Mouse (Mus musculus) right cerebral cortex, postnatal 36 days (tissue): ENCODE measurements around the gene Gemin5.
"Not testable (repeated sequence)": the region's sequence is repeated elsewhere in the genome, so short reads cannot be mapped to it uniquely, and the experiment has no call there.

Source experiments
- DNase-seq, 2 experiments: peaks; one replicate each; pipeline ENCODE4 v3.0.0; 2022; ENCODE audit warnings: low spot score in 2 of 2, mixed read lengths in 1 of 2

Gene Gemin5

GRCm38 (mm10) chr11:58168167-58168915 is at the start of gene Gemin5:
Gene Gemin5 (minus strand): TSS chr11:58168539.
- peak; percentile 65 to 81 for DNase-seq

- no peak for DNase-seq
Observed at GRCm38 (mm10) chr11:58216823-58217222, 48.5 kb upstream of the Gemin5 start.

- no peak for DNase-seq
Observed at GRCm38 (mm10) chr11:58215814-58216213, 47.5 kb upstream of the Gemin5 start.

- not testable (repeated sequence) for DNase-seq
Observed at GRCm38 (mm10) chr11:58215049-58215430, 46.7 kb upstream of the Gemin5 start.

GRCm38 (mm10) chr11:58214391-58215048 is 46.2 kb upstream of the Gemin5 start:
- peak in 1 of 2 experiments; percentile 25 for DNase-seq

DNA sequence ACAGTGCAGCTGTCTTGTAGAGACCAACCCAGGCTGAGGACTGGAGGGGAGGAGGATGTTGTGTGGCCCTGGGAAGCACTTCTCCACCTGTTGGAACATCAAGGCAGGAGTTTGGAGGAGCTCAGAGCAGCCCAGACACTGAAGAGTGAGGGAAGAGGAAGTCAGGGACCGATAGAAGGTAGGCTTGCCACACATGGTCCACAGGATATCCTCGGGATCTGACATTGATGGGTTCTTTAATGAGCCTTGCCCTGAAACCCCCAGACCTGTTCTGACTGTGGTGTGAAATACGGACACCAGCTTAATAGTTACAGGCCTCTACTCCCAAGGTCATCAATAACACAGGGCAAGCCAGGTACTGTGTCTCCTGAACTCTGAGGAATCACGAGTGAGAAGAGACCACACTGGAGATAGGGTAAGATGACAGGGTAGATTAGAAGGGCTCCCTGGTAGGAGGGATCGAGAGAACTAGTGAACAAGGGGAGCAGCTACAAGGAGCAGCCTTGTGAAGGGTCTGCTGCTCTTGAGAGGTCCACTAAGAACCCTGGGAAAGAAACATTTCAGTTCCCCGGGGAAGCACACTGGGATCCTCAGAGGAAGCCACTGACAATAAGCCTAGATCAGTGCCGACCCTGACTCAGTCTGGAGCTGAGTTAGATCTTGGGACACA is 45.5 kb upstream of the Gemin5 start:
- DNase-seq: no peak

DNA sequence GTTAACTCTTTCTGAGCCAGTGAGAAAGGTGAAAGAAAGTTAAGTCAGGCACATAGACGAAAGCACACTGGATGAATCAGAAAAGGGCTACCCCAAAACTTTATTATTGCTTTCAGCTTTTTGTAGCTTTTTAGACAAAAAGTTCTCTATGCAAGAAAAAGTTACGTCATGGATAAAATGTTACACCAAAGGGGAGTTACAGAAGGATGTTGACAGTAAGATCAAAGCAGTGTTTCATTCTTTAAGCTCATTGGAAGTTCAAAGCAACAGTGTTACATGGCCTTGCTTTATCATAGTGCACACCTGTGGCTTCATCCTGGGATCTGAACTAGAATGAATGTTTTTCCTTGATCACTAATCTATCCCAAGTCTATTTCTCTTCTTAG is 43.3 kb upstream of the Gemin5 start:
- no peak for DNase-seq

DNA sequence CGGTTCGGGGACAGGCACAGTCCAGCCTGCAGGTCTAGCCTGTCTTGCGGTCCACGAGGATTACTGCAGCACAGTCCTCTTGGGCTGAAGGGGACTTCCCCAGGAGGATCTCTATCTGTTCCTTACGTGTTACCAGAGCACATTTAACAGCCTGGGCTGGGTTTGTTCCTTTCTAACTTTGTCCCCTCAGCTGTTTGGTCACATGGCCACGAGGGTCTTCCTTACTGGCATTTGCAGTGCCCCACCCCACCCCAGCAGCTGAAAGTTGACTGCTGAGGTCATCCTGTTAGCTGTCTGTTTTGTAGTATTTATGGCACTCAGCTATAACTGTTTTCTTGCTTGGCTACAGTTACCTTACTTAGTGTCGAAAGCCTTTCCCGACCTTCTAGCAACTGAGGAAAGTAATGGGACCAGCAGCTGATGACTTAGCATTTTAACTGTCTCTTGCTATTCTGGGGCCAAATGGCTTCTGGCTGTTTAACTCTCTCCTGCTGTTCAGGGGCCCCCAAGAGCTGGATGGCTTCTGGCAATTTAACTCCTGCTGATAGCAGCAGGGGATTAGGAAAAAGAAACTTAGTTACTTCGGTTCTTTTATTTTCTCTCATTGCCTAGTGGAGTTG is 42.8 kb upstream of the Gemin5 start:
- no peak for DNase-seq

DNA sequence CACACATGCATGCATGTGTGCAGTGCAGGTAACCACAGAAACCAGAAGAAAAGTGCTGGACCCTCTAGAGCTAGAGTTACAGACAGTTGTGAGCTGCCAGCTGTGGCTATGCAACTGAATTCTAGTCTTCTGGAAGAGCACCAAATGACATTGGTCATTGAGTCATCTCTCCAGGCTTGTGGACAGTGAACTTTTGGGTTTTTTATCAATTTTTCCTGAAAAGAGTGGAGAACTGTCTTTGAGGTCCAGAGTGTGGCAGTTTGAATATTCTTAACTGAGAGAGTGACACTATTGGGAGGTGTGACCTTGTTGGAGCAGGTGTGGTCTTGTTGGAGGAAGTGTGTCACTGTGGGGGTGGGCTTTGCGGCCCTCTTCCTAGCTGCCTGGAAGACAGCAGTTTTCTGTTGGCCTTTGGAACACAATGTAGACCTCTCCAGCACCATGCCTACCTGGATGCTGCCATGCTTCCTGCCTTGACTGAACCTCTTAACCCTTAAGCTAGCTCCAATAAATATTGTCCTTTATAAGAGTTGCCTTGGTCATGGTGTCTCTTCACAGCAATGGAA is 42.1 kb upstream of the Gemin5 start:
- DNase-seq: no peak

DNA sequence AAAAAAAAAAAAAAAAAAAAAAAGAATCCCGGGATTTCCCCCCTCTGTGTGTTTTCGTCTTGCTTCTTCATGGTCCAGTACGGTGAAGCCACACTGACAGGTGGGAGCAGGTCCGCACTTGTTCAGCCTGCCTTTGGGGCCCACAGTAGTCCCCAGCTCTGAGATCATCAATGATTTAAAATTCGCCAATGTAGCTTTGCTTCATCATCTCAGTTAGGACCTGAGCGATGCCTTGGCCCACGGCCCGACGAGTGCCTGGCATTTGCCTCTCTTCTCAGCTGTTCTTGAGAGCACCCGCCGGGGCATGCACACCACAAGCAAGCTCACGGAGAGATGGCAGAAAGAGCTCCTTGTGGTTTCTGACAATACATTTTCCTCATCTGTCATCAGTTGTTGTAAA is 32.7 kb upstream of the Gemin5 start:
- DNase-seq: no peak

DNA sequence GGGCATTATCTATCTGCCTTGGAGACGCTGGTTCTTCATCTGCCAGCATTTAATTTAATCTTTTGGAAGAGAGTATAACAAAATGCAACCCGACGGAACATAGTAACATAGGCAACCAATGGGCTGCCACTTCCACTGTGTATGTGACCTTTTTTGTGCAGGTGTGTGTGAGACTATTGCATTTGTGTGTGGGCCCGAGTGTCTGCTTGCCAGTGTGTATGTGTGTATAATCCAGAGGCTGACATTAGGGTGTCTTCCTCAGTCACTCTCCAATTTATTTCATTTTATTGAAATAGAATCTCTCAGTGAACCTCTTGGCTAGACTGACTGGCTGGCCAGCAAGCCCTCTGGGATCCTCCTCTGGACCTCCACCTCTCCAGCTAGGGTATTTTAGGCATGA is 31.9 kb upstream of the Gemin5 start:
- DNase-seq: no peak

- DNase-seq: peak in 1 of 2 experiments; percentile 35
Observed at GRCm38 (mm10) chr11:58199229-58200037, 31.1 kb upstream of the Gemin5 start, which contains the start of the genes Igtp and Irgm2. Gene Igtp (plus strand): TSS chr11:58199556. Gene Irgm2 (plus strand): TSS chr11:58199618.

- no peak for DNase-seq
Observed at GRCm38 (mm10) chr11:58198663-58199062, 30.3 kb upstream of the Gemin5 start.

- no peak for DNase-seq
Observed at GRCm38 (mm10) chr11:58193860-58194520, 25.7 kb upstream of the Gemin5 start.

GRCm38 (mm10) chr11:58193326-58193725 is 25.0 kb upstream of the Gemin5 start:
- DNase-seq: peak in 1 of 2 experiments; percentile 28

DNA sequence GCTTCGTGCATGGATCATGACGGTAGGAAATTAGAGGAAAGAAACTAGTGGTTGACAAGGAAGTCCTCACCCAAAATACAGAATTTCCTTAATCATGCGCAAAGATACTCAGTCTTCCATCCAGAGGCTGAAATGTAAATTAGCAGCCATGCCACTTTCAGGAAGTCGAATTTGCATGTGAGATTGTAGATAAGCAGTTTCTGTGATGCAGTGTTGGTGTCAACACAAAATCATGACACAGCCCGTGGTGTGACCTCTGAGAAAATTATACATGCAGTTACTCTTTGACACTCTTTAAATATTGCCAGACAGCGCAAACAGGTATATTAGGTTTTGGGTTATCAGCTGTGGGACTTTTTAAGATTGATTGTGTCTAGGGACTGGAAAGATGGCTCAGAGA is 21.3 kb upstream of the Gemin5 start:
- DNase-seq: no peak

DNA sequence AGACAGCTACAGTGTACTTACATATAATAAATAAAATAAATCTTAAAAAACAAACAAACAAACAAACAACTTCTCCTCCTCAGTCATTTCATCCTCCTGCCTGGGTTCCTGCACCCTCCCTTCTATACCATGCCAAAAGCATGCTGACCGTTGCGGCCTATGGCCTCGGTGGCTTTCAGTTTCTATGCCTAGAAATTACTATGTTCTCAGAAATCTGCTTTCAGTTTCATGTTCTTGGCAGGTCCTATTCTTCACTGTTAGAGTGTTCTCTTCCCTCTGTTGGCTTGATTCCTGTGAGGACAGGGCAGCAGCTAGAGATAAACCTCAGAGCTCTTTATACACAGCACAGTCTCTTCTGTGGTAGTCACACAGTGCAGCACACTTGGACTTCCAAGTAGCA is 15.2 kb upstream of the Gemin5 start:
- DNase-seq: no peak

DNA sequence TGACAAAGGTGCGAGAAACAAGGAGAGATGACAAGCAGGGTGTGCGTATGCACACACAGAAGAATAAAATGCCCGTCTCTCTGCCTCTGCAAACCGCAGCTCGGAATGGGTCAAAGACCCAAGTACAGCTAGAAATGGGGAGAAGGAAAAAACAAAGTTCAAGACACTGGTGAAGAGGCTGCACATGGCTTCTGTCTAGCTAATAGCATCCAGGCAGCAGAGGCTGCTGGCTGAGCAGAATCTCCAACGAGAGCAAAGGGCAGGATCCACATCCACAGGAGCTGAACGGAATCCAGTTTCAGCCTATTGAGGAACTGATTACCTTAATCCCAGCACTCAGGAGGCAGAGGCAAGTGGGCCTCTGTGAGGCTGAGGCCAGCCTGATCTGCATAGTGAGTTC is 12.4 kb upstream of the Gemin5 start:
- DNase-seq: no peak

GRCm38 (mm10) chr11:58179986-58180385 is 11.6 kb upstream of the Gemin5 start:
- DNase-seq: not testable (repeated sequence)

- peak; percentile 75 to 85 for DNase-seq
Observed at GRCm38 (mm10) chr11:58179563-58179962, 11.2 kb upstream of the Gemin5 start.
